Mouse (Mus musculus) embryo, embryonic 11.5 days (tissue): ENCODE data around the gene Galnt16.

Experiments used
- DNase-seq: peaks from one replicate; pipeline ENCODE4 v3.0.0-alpha.2; 2012; ENCODE audit warnings: low read depth, low spot score

The Galnt16 gene

GRCm38 (mm10) chr12:80530630-80531029 lies 12.6 kb downstream of the Galnt16 start:
- DNase-seq: no peak

DNA sequence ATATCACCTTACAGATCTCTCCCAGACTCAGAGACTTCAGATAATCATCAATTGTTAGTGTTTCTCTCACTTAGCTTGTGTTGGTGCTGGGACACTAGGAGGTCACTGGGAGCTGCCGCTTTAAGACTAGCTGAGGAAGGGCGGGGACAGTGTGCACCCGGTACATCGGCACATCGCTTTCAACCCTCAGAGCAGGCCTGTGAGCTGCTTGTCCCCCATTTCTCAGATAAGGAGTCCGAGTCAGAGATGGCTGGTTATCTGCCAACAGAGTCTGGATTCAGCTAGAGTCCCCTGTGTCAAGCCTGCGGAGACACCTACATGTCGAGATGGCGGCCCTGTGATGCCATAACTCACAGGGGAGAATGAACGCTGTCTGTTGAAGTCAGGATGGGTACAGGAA lies 13.5 kb downstream of the Galnt16 start:
- no peak for DNase-seq

GRCm38 (mm10) chr12:80533876-80534275 lies 15.8 kb downstream of the Galnt16 start:
- no peak for DNase-seq

DNA sequence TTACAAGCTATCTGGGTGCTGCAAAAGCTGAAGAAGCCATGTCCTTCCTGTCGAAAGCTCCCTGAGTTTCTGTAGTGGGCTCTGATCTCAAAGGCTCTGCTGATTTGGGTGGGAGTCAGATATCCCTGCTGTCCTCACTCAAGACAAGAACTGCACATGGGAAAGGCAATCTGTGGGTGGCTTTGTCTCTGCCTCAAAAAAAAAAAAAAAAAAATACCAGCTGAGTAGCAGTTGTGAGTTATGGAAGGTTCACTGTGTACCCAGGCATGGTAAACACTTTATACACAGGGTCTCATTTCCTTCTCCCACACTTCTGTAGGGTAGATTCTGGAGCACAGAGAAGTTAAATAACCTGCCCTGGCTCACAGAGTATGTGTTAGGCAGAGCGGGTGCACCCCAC lies 19.2 kb downstream of the Galnt16 start:
- no peak for DNase-seq

DNA sequence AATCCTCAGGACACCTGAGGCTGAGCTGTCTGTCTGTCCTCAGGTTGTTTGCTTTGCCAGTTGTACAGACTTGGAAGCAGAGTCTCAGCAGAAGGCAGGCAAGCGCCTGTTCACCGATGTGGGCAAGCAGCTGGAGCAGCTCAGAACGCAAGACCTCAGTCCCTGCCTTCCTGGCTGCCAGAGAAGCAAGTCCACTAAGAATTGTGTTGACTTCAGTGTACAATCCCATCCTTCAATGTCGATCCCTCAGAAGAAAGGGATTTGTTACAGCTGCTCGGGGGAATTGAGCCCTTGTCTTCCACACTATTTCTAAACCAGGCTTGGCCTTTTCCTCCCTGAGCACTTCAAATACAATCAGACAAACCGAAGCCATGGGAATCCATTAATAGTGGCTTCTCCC lies 20.2 kb downstream of the Galnt16 start:
- DNase-seq: no peak

DNA sequence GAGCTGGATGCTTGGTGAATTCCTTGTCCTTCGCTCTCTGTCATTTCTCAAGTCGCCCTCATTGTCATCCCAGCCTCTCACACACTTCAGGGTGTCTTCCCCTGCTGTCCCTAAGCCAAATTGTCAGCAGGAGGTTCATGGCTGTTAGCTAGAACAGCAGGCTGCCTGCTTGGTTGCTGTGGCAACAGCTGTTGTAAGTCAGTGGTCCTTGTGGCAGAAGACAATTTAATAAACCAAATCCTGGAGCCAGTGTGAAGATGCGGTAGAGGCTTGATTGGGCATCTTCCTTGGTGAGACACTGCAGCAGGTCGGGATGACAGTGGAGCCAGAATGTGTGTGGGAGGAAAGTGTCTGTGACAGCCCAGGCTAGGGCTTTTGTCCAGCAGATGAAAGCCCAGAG lies 27.2 kb downstream of the Galnt16 start:
- DNase-seq: no peak

GRCm38 (mm10) chr12:80549646-80550045 lies 31.6 kb downstream of the Galnt16 start:
- DNase-seq: no peak

DNA sequence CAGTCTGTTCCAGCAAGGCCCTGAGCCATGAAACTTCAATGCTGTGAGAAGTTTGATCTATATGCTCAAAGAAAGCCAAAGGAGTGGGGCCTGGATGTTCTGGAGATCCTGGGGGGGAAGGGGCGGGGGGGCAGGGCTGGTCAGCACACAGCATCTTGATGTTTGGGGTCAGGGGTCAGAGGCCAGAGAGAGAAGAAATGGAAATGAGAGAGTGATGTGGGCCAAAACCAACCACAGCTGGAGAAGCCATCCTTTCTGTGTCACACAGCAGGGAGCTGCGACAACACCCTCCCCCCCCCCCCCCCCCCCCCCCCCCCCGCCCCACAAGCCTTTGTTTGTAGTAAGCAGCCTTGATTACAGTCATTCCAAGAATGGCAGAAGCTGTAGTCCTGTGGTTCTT lies 35.1 kb downstream of the Galnt16 start:
- DNase-seq: no peak

- no peak for DNase-seq
Measured at GRCm38 (mm10) chr12:80554312-80554711, 36.2 kb downstream of the Galnt16 start.

- DNase-seq: no peak
Measured at GRCm38 (mm10) chr12:80561904-80562303, 43.8 kb downstream of the Galnt16 start.

DNA sequence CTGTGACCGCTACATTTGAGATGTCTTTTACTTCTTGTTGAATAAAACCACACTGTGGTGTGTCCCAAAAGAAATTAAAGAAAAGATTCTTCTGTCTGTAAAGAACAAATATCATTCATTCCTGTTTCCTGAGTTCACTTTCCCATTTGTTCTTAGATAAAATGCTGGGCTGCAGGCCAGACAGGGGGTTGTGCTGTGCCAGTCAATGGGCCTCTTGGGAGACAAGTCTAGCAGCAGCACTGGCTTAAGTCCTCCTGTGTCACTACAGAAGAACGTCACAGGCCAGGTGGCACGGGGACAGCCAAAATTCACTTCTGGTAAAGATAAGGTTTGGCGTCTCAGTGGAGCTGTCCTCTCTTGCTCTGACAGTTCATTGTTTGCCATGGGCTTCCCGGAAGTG lies 44.7 kb downstream of the Galnt16 start:
- DNase-seq: no peak

DNA sequence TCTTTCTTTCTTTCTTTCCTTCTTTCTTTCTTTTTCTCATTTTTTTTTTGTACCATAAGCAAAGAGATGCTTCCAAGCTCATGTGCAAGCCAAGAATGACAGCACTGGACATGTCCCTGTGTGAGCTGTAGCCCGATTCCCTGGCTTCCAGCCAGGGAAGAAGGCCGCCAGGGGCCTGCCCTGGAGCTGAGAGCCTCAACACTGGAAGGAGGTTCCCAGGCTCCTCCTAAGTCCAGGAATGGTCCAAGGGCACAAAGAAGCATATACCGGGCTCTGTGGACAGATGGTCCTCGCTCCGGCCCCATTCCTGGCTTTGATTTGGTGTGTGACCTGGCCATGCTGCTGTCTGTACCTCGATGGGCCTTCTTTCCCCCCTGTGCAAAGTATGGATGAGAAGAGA lies 46.9 kb downstream of the Galnt16 start:
- no peak for DNase-seq

DNA sequence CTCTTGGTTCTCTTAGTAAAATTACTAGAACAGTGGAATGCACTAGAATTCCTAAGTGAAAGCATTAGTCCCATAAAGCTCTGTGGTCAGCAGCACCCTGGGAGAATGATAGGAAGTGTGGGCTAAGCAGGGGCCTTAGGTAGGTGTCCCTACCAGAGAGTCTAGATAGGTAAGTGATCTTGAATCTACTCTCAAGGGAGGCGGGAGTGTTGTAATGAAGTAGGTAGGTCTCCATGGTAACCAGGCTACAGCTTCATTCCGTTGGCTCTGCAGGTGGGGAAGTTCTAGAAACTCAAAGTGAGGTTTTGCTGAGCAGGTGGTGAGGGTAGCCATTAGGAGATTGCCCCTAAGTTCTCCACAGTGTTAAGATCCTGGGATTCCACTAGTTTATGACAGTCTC lies 47.7 kb downstream of the Galnt16 start:
- DNase-seq: no peak

GRCm38 (mm10) chr12:80566502-80566901 lies 48.4 kb downstream of the Galnt16 start:
- no peak for DNase-seq

DNA sequence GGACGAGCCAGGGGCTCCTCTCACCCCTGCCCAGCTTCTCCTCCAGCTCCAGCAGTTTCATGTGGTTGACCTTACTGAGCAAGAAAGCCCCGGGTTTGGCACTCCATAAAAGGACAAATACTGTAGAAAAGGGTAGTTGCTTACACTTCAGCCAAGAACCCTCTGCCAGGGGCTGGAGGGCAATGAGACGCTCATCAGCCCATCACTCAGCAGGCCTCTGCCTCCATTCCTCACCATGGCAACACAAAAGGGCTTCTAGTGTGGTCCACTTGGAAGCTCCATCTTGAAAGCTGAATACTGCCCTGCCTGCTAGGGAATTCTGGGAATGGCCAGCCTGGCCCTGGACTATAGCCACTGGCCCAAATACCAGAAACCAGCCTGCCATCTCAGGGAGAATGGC lies 49.3 kb downstream of the Galnt16 start:
- no peak for DNase-seq

DNA sequence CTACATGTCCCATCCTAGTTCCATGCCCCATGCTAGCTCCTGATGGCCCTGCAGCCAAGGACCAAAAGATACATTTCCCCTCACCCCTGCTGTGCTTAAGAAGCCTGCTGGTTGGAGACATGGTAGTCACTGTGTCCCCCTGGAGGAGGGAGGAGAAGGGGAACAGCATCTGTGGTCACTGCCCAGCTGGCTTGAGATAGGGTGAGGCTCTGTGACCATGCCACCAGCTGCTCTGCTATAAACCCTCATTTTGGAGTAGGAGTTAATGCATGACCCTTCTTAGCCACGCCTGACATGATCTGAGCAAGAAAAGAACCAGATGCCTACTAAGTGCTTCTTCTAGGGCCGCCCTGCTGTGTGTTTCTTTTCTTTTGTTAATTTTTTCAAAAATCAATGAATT lies 51.5 kb downstream of the Galnt16 start:
- no peak for DNase-seq

GRCm38 (mm10) chr12:80574318-80574717 lies 56.2 kb downstream of the Galnt16 start:
- no peak for DNase-seq

- no peak for DNase-seq
Measured at GRCm38 (mm10) chr12:80574825-80575371, 56.8 kb downstream of the Galnt16 start.

DNA sequence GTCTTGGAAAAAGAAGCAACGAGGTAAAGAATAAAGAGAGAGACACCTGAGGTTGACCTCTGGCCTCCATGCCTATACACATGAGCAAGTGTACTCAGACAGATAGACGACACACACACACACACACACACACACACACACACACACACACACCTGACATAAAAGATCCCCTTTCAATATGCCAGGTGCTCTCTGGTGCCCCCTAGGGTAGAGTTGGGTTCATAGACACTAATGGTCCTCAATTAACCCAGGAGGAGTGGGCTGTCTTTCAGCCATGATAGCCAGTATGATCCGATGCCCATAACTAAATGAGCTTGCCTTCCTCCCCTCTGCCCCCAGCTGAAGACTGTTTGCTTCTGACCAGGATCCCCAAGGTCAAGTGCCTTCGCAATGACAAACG lies 59.0 kb downstream of the Galnt16 start:
- DNase-seq: no peak

GRCm38 (mm10) chr12:80581357-80581756 lies 63.3 kb downstream of the Galnt16 start:
- no peak for DNase-seq

- no peak for DNase-seq
Measured at GRCm38 (mm10) chr12:80584973-80585372, 66.9 kb downstream of the Galnt16 start.

DNA sequence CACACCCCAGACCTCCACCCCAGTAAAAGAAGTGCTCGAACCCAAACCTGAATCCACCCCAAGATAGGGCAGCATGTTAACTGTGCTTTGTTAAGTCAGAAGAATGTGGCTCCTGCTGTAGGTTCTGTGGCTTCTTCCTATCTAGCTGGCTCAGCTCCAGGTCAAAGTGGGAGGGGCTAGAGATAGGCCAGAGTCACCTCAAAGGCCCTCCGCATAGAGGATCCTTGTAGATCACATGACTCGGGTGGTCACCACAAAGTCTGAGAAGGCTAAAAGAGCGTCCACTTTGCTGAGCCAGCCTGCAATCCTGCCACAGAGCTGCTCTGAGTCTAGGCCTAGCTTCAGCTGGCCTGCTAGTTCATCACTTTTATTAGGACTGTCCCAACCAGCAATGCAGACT lies 76.1 kb downstream of the Galnt16 start:
- DNase-seq: no peak

DNA sequence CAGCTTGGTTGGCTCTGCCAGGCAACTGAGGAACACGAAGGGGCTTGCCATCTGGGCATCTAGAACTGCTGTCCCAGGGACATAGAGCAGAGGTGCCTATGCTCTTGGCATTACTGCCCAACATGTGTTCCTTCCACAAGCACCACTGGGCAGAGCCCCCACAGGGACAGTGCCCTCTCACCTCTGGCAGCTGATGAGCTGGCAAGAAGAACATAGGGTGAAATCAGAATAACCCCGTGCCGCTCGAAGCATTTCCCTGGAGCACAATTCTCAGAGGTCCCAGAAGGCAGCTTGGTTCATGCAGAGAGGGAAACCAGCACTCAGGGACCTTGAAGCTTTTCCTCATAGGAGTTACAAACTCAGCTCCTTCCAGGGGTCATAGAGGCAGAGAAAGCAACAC lies 76.7 kb downstream of the Galnt16 start:
- no peak for DNase-seq

- DNase-seq: no peak
Measured at GRCm38 (mm10) chr12:80595566-80595965, 77.5 kb downstream of the Galnt16 start.
